Comparison of ENCODE assay signal across 15 mouse cellular contexts in genomic region chr5:134013206-134013605, GRCm38 (mm10).
DNase-seq lines count a peak whose midpoint lies in the region; ATAC-seq and TF ChIP-seq lines count a peak whose summit lies in the region.
"Had no signal": no experiment of that assay in that cellular context is flagged by ENCODE, and none has a peak within 500 bp of the region (broad histone marks: within the 10 kb centered on the region; RNA-seq: fewer than 3 reads in every experiment).

No protein-coding gene starts in this region.

- WGBS in heart, embryonic 11.5 days (ENCODE audit: insufficient replicate concordance) = 70% methylated on average over 8 of the region's 8 CpGs
- 81% methylated on average over 8 of the region's 8 CpGs for WGBS in lung, embryonic 15.5 days
- WGBS in stomach, postnatal 0 days = 83% methylated on average over 8 of the region's 8 CpGs

- no peaks in the 10 kb centered on the region for H3K36me3 ChIP-seq in heart, embryonic 11.5 days (ENCODE audit: control insufficient read depth, insufficient read depth, low read length)
- H3K36me3 ChIP-seq in lung, embryonic 15.5 days = no peaks in the 10 kb centered on the region
- H3K36me3 ChIP-seq in stomach, postnatal 0 days (ENCODE audit: control insufficient read depth, insufficient read depth, low read length) = no peaks in the 10 kb centered on the region
- H3K36me3 ChIP-seq: neural tube, embryonic 12.5 days had no signal

- no peaks in the 10 kb centered on the region for H3K9me3 ChIP-seq in heart, embryonic 11.5 days (replicated peaks; ENCODE audit: control insufficient read depth, low read length)
- no peaks in the 10 kb centered on the region for H3K9me3 ChIP-seq in lung, embryonic 15.5 days
- no peaks in the 10 kb centered on the region for H3K9me3 ChIP-seq in stomach, postnatal 0 days (ENCODE audit: control insufficient read depth, low read length)

- H3K9ac ChIP-seq in heart, embryonic 11.5 days (ENCODE audit: low read depth, low read length) = no peak overlapping the region
- no peak overlapping the region for H3K9ac ChIP-seq in lung, embryonic 15.5 days
- H3K9ac ChIP-seq in stomach, postnatal 0 days (ENCODE audit: low read length) = no peak overlapping the region
- H3K9ac ChIP-seq: liver, embryonic 14.5 days; neural tube, embryonic 12.5 days had no signal

- no peak for DNase-seq in heart, postnatal 36 days
- no peak for DNase-seq in lung, adult 18-20 months
- peak; percentile 58 for DNase-seq in R1 (ENCODE audit: low read depth, low spot score)
- DNase-seq in stomach, postnatal 0 days (ENCODE audit: low spot score) = no peak
- DNase-seq in left cerebral cortex, postnatal 10 days (ENCODE audit: extremely low spot score in 1 of 2, low spot score in 2 of 2) = no peak
- DNase-seq: cerebellum, adult 11 months; kidney, postnatal 10 days; layer of hippocampus, adult 9-11 months; right cerebral cortex, postnatal 25 days; thymus, adult 2 months had no signal

- peak; percentile 41; the same call in 1 of the 2 replicates for TF ChIP-seq CTCF in stomach, postnatal 0 days (IDR thresholded peaks at IDR 0.05; ENCODE audit: low read depth)

- no peak for ATAC-seq in heart, embryonic 11.5 days (replicated peaks; ENCODE audit: insufficient number of reproducible peaks, low FRiP score, low TSS enrichment)
- ATAC-seq in lung, embryonic 15.5 days (ENCODE audit: borderline replicate concordance, extremely low read depth, low FRiP score, low TSS enrichment) = no peak
- no peak for ATAC-seq in stomach, postnatal 0 days (ENCODE audit: low FRiP score, low TSS enrichment)
- ATAC-seq: CD4-positive, CD25-positive, alpha-beta regulatory T cell, adult 4 months had no signal

- intact Hi-C loops in heart, postnatal 36 days (cut with DNase I) = no loop called here
- intact Hi-C loops in left cerebral cortex, postnatal 10 days (cut with DNase I) = no loop called here

- no peak overlapping the region for H3K4me2 ChIP-seq in heart, embryonic 11.5 days
- no peak overlapping the region for H3K4me2 ChIP-seq in lung, embryonic 15.5 days
- H3K4me2 ChIP-seq in stomach, postnatal 0 days (replicated peaks; ENCODE audit: low read depth) = no peak overlapping the region
- H3K4me2 ChIP-seq: neural tube, embryonic 12.5 days had no signal

- no peak overlapping the region for H3K4me3 ChIP-seq in heart, embryonic 11.5 days (ENCODE audit: low read depth, low read length)
- no peak overlapping the region for H3K4me3 ChIP-seq in lung, embryonic 15.5 days
- H3K4me3 ChIP-seq in stomach, postnatal 0 days (ENCODE audit: low read depth, low read length) = no peak overlapping the region
- H3K4me3 ChIP-seq: neural tube, embryonic 12.5 days had no signal

- peaks cover 19% of the 10 kb centered on the region for H3K4me1 ChIP-seq in heart, embryonic 11.5 days (ENCODE audit: control insufficient read depth, insufficient read depth, low read length)
- H3K4me1 ChIP-seq in lung, embryonic 15.5 days = peaks cover 24% of the 10 kb centered on the region
- H3K4me1 ChIP-seq in stomach, postnatal 0 days (replicated peaks; ENCODE audit: control insufficient read depth, insufficient read depth) = no peaks in the 10 kb centered on the region; the same call in 1 of the 2 replicates

- H3K27ac ChIP-seq in heart, embryonic 11.5 days (ENCODE audit: low read depth, low read length) = peak overlapping the region; percentile 79; the same call in 1 of the 2 replicates
- H3K27ac ChIP-seq in lung, embryonic 15.5 days = peak overlapping the region; percentile 89; the same call in 1 of the 2 replicates
- no peak overlapping the region for H3K27ac ChIP-seq in stomach, postnatal 0 days (replicated peaks)
- H3K27ac ChIP-seq: liver, embryonic 14.5 days; neural tube, embryonic 12.5 days had no signal

- H3K27me3 ChIP-seq in heart, embryonic 11.5 days (ENCODE audit: control insufficient read depth, insufficient read depth, low read length) = peaks cover 4% of the 10 kb centered on the region
- H3K27me3 ChIP-seq in lung, embryonic 15.5 days = no peaks in the 10 kb centered on the region
- H3K27me3 ChIP-seq in stomach, postnatal 0 days (ENCODE audit: control insufficient read depth, insufficient read depth, low read length) = no peaks in the 10 kb centered on the region
- H3K27me3 ChIP-seq: neural tube, embryonic 12.5 days had no signal

- no peak for TF ChIP-seq EP300 in stomach, postnatal 0 days (optimal IDR thresholded peaks at IDR 0.05)
